Mouse (Mus musculus) brain, embryonic 14.5 days (tissue): ENCODE data around the gene Gls2. TPM values are rescaled to one million over a fixed set of nuclear protein-coding genes. Genes with fewer than 3 reads are reported as not detected.
A peak's percentile ranks its signal among the peaks of the same experiment; 100 is the strongest.

ENCODE experiments used
- DNase-seq: peaks from one replicate; pipeline ENCODE4 v3.0.0-alpha.2; 2011; ENCODE audit warnings: low read depth
- CTCF ChIP-seq: fragments of 200-500 bp; IDR thresholded peaks from 2 replicates; pipeline ENCODE4 v1.5.1; 2012; ENCODE audit warnings: inconsistent platforms, mild to moderate bottlenecking, moderate library complexity, borderline replicate concordance; ENCODE audit not compliant: insufficient read depth, insufficient read length; ENCODE audit errors: extremely low read depth
- POLR2A ChIP-seq: fragments of 200-500 bp; IDR thresholded peaks from 2 replicates; pipeline ENCODE4 v1.6.1; 2012; ENCODE audit warnings: mild to moderate bottlenecking, inconsistent platforms, borderline replicate concordance; ENCODE audit not compliant: poor library complexity, insufficient read depth, insufficient read length, severe bottlenecking; ENCODE audit errors: extremely low read depth
- polyA plus RNA-seq: library from polyadenylated mRNA; depleted of rRNA; stranded (reverse); fragments of >200 nt; gene quantifications from 2 replicates; pipeline ENCODE4 v1.2.3, GENCODE M21; 2012

Gls2 gene
- polyA plus RNA-seq, 1 experiment = 4.4 TPM

DNA sequence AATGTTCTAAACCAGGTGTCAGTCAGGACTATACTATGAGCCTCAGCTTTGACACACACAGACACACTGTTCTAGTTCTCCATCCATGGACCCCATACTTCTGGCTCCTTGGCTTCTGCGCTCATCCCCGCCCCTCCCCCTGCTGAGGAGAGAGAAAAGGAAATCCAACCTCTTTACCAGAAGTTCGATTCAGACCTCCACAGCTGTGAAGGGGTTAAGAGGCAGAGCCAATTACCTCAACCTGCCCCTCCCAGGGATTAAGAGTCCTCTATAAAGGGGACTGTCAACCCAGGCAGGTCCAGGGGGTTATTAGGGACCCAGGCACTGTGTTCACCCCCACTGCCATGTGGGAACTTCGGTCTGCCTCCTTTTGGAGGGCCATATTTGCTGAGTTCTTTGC, 31.3 kb downstream of the Gls2 start, which contains the start of gene Mip:
Gene Mip, plus strand, starts transcription at position 301 of the 400 bp plus-strand sequence.
- TF ChIP-seq CTCF (no peak), POLR2A (no peak)
- no peak for DNase-seq

- TF ChIP-seq POLR2A (no peak), CTCF (no peak)
- DNase-seq = no peak
Measured at GRCm38 (mm10) chr10:128227592-128227991, 33.3 kb downstream of the Gls2 start.

GRCm38 (mm10) chr10:128228009-128228408, 33.8 kb downstream of the Gls2 start:
- no peak for TF ChIP-seq CTCF
- TF ChIP-seq POLR2A = no peak
- DNase-seq = no peak

DNA sequence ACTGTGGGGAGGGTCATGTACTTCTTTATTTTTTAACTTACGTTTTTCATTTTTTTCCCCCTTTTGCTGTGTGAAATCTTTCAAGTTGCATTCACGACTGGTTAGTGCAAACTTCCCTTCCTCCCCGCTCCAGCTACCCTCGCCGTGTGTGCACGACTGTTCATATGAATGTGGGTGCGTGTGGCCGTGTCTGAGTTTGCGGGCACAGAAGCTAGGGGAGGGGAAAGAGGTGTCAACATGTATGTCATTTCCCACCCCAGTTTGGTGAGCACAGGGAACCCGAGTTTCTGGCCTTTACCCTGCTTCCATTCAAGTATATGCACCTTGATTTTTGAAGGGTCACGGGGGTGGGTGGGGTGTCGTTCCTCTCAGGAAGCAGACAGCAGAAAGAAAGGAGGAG, 36.3 kb downstream of the Gls2 start:
- no peak for DNase-seq
- TF ChIP-seq POLR2A (no peak), CTCF (no peak)

DNA sequence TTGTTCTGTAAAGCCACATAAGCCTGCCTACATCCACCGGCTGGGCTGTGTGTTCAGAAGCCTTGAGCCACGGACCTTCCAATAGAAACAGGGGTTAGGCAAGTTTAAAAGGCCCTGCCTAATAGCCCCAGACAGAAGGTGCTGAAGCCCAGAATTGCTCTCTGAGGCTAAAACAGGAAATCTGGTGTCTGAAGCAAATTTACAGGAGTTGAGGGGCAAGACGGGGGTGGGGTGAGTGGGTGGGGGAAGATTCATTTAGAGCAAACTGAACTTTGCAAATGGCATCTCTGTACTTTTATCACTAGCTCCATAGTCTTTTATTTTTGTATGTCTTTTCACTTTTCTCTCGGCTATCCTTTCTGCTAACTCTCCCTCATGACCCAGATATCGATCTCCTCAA, 36.9 kb downstream of the Gls2 start:
- no peak for DNase-seq
- TF ChIP-seq CTCF = no peak
- no peak for TF ChIP-seq POLR2A

- DNase-seq = peak; percentile 88
- TF ChIP-seq POLR2A = peak; percentile 79
- no peak for TF ChIP-seq CTCF
Measured at GRCm38 (mm10) chr10:128231697-128232419, 37.6 kb downstream of the Gls2 start, which contains the start of gene Timeless. Gene Timeless (plus strand): TSS chr10:128232065.

- TF ChIP-seq CTCF = peak; percentile 68; the same call in 1 of the 2 replicates
- no peak for TF ChIP-seq POLR2A
Measured at GRCm38 (mm10) chr10:128232420-128232985, 38.2 kb downstream of the Gls2 start.

GRCm38 (mm10) chr10:128236321-128236720, 42.1 kb downstream of the Gls2 start:
- DNase-seq = no peak
- TF ChIP-seq CTCF (no peak), POLR2A (no peak)

More at GRCm38 (mm10) chr10:128232420-128232985, 38.2 kb downstream of the Gls2 start:
- peak; percentile 91 for DNase-seq

DNA sequence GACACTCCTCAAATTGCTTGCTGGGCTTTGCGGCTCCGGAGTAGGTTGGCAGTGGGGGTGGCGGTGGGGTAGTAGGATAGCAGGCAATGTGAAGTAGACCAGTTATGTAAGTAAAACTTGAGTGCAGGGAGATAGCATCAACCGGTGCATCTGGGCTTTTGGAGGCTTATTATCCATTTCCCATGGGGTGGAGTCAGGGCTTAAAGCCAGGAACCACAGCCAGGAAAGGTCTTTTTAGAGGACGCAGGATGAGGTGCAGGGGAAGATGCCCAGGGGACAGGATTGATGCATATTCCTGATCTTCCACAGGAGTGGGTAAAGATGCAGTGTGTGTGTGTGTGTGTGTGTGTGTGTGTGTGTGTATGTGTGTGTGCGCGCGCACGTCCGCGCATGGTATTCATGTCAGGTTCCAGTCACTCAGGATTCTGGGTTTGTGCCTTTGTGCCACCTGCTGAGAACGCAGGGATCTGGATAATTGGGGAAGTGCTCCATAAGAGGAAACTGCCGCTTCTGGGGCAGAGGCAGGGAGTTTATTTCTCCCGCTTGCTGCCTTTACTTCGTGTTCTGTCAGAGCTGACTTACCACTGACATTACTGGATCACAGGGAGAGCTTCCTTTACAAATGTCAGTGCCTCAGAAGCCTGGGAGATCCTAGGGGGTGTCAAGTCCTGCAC, 43.7 kb downstream of the Gls2 start:
- TF ChIP-seq POLR2A = no peak
- TF ChIP-seq CTCF = no peak
- DNase-seq = peak; percentile 48

GRCm38 (mm10) chr10:128239140-128239539, 44.9 kb downstream of the Gls2 start:
- TF ChIP-seq CTCF (no peak), POLR2A (no peak)
- DNase-seq = no peak

DNA sequence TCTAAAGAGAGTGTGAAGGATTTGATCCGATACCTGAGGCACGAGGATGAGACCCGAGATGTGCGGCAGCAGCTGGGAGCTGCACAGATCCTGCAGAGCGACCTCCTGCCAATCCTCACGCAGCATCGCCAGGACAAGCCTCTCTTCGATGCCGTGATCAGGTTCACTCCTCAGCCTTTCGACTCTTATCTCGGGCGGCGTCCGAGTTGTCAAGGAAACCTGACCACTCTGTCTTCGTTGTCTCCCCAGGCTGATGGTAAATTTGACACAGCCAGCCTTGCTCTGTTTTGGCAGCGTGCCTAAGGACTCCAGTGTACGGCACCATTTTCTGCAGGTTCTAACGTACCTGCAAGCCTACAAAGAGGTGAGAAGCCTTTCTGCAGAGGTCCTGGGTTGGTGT, 45.9 kb downstream of the Gls2 start:
- no peak for TF ChIP-seq CTCF
- no peak for TF ChIP-seq POLR2A
- no peak for DNase-seq
